Mouse (Mus musculus) olfactory bulb, adult 2 months (tissue): ENCODE data around the gene Slc35d2. TPM values are rescaled to one million over a fixed set of nuclear protein-coding genes. Genes with fewer than 3 reads are reported as not detected.

ENCODE experiments used
- H3K27ac ChIP-seq: fragments of 200-500 bp; 2 replicates; pipeline ENCODE4 v1.5.1; 2012; ENCODE audit warnings: low read depth, low read length; ENCODE audit not compliant: insufficient read depth
- H3K4me1 ChIP-seq: fragments of 200-500 bp; 2 replicates; pipeline ENCODE4 v1.6.1; 2012; ENCODE audit warnings: low read length; ENCODE audit not compliant: control insufficient read depth, insufficient read depth
- H3K4me3 ChIP-seq: fragments of 200-500 bp; 2 replicates; pipeline ENCODE4 v1.5.1; 2012; ENCODE audit warnings: mild to moderate bottlenecking, low read depth, low read length, moderate library complexity; ENCODE audit not compliant: insufficient read depth
- CTCF ChIP-seq: fragments of 200-500 bp; IDR thresholded peaks from 2 replicates; pipeline ENCODE4 v1.5.1; 2012; ENCODE audit warnings: low read depth, mild to moderate bottlenecking, low read length, moderate library complexity; ENCODE audit not compliant: insufficient read depth
- POLR2A ChIP-seq: fragments of 200-500 bp; IDR thresholded peaks from 2 replicates; pipeline ENCODE4 v1.6.1; 2012; ENCODE audit warnings: mild to moderate bottlenecking, low read depth, low read length, moderate library complexity; ENCODE audit not compliant: insufficient read depth
- WGBS: fragments of 180-500 bp; shearing (Covaris S2); methylation state at CpG from one replicate; pipeline ENCODE4 v1.1.7; 2018; 5-methylcytosine and 5-hydroxymethylcytosine counted together
- polyA plus RNA-seq: library from polyadenylated mRNA; stranded (reverse); fragments of >200 nt; gene quantifications from 2 replicates; pipeline ENCODE4 v1.2.4, GENCODE M21; 2012; ENCODE audit warnings: low replicate concordance; ENCODE audit not compliant: missing spikeins, insufficient read depth, insufficient read length

The Slc35d2 gene
- polyA plus RNA-seq, 1 experiment = not detected

GRCm38 (mm10) chr13:64048467-64048866 is 80.7 kb downstream of the Slc35d2 start:
- WGBS = 94% methylated on average over 2 of the region's 2 CpGs
- TF ChIP-seq CTCF = no peak
- TF ChIP-seq POLR2A = no peak
- no peak overlapping the region for H3K4me3 ChIP-seq
- H3K4me1 ChIP-seq = no peaks in the 10 kb centered on the region
- H3K27ac ChIP-seq = no peak overlapping the region

Other genes with a start within 250 kb of the Slc35d2 start
- not detected in 2 replicates for gene Hsd17b3, start 40.1 kb downstream of the Slc35d2 start, polyA plus RNA-seq
- not detected in 2 replicates for gene Zfp367, start 23.8 kb upstream of the Slc35d2 start, polyA plus RNA-seq
- gene Habp4, start 32.5 kb upstream of the Slc35d2 start, polyA plus RNA-seq = not detected in 2 replicates
- not detected in 2 replicates for gene Cdc14b, start 145.9 kb upstream of the Slc35d2 start, polyA plus RNA-seq
- not detected in 2 replicates for gene Aaed1, start 183.3 kb upstream of the Slc35d2 start, polyA plus RNA-seq
- 723 and 1,283 TPM in 2 replicates for gene Ctsl, start 241.5 kb upstream of the Slc35d2 start, polyA plus RNA-seq